Mouse (Mus musculus) heart, embryonic 11.5 days (tissue): ENCODE data around the gene Olfr1371. TPM values are rescaled to one million over a fixed set of nuclear protein-coding genes. Genes with fewer than 3 reads are reported as not detected.
"Not testable (repeated sequence)": the region's sequence is repeated elsewhere in the genome, so short reads cannot be mapped to it uniquely, and the experiment has no call there.

Source experiments
- ATAC-seq: fragments of 200-750 bp; cut with Nextera tagmentation; replicated peaks from 2 replicates; pipeline ENCODE4 v1.8.0; 2017; ENCODE audit warnings: moderate library complexity; ENCODE audit not compliant: insufficient number of reproducible peaks, low FRiP score, low TSS enrichment
- H3K27ac ChIP-seq: fragments of 300-500 bp; sonication (generic); 2 replicates; pipeline ENCODE4 v1.5.1; 2014; ENCODE audit warnings: mild to moderate bottlenecking, low read depth, low read length
- H3K27me3 ChIP-seq: fragments of 300-500 bp; sonication (generic); 2 replicates; pipeline ENCODE4 v1.6.1; 2014; ENCODE audit warnings: mild to moderate bottlenecking, low read length, mixed read lengths; ENCODE audit not compliant: control insufficient read depth, insufficient read depth
- H3K36me3 ChIP-seq: fragments of 300-500 bp; sonication (generic); 2 replicates; pipeline ENCODE4 v1.6.1; 2014; ENCODE audit warnings: mild to moderate bottlenecking, low read length, moderate library complexity, mixed read lengths; ENCODE audit not compliant: control insufficient read depth, insufficient read depth
- H3K4me1 ChIP-seq: fragments of 300-500 bp; sonication (generic); 2 replicates; pipeline ENCODE4 v1.6.1; 2014; ENCODE audit warnings: low read length; ENCODE audit not compliant: control insufficient read depth, insufficient read depth
- H3K4me2 ChIP-seq: fragments of 300-500 bp; sonication (generic); 2 replicates; pipeline ENCODE4 v1.6.1; 2014; ENCODE audit warnings: mild to moderate bottlenecking, moderate library complexity
- H3K4me3 ChIP-seq: fragments of 300-500 bp; sonication (generic); 2 replicates; pipeline ENCODE4 v1.5.1; 2014; ENCODE audit warnings: low read depth, low read length
- H3K9ac ChIP-seq: fragments of 300-500 bp; sonication (generic); 2 replicates; pipeline ENCODE4 v1.6.1; 2014; ENCODE audit warnings: mild to moderate bottlenecking, low read depth, low read length, moderate library complexity
- H3K9me3 ChIP-seq: fragments of 300-500 bp; sonication (generic); replicated peaks from 2 replicates; pipeline ENCODE4 v1.6.1; 2016; ENCODE audit warnings: low read length; ENCODE audit not compliant: control insufficient read depth
- WGBS: fragments of 180-500 bp; shearing (Covaris S2); extraction: QIAGEN DNeasy Blood & Tissue Kit; methylation state at CpG from one replicate; pipeline ENCODE4 v1.1.7; 2014; ENCODE audit not compliant: insufficient replicate concordance; 5-methylcytosine and 5-hydroxymethylcytosine counted together
- polyA plus RNA-seq: library from polyadenylated mRNA; unstranded; fragments of >200 nt; fragmentation: Nextera tagmentation; extraction: Ambion mirVana; gene quantifications from 2 replicates; pipeline ENCODE4 v1.2.1, GENCODE M21; 2014

The Olfr1371 gene
- polyA plus RNA-seq, 1 experiment from 2014 or later: not detected

GRCm38 (mm10) chr11:52196496-52197023 lies 17.2 kb downstream of the Olfr1371 start:
- not testable (repeated sequence) for H3K9ac ChIP-seq, H3K36me3 ChIP-seq, H3K4me3 ChIP-seq, H3K4me1 ChIP-seq, H3K27ac ChIP-seq, H3K27me3 ChIP-seq, H3K9me3 ChIP-seq, ATAC-seq, H3K4me2 ChIP-seq
- WGBS: 86% methylated on average over 8 of the region's 8 CpGs

GRCm38 (mm10) chr11:52180651-52181050 lies 33.1 kb downstream of the Olfr1371 start:
- ATAC-seq, H3K9me3 ChIP-seq, H3K4me3 ChIP-seq, H3K36me3 ChIP-seq, H3K27me3 ChIP-seq, H3K4me1 ChIP-seq, H3K27ac ChIP-seq, H3K4me2 ChIP-seq, H3K9ac ChIP-seq: not testable (repeated sequence)
- WGBS: 87% methylated on average over 4 of the region's 4 CpGs

- not testable (repeated sequence) for H3K4me2 ChIP-seq, H3K27ac ChIP-seq, H3K27me3 ChIP-seq, H3K4me1 ChIP-seq, H3K36me3 ChIP-seq, H3K9me3 ChIP-seq, H3K9ac ChIP-seq, H3K4me3 ChIP-seq, ATAC-seq
- WGBS: no CpG with 5 or more reads among the region's 3 CpGs
Observed at GRCm38 (mm10) chr11:52179897-52180296, 33.9 kb downstream of the Olfr1371 start.

- Histone ChIP-seq H3K4me2 (peak overlapping the region; percentile 79), H3K9ac (0 out of 2 replicates have a peak overlapping the region, but pooled peaks have one; percentile 54), H3K9me3 (no peaks in the 10 kb centered on the region), H3K4me3 (peak overlapping the region; percentile 51), H3K27ac (no peak overlapping the region), H3K27me3 (peaks cover 18% of the 10 kb centered on the region), H3K4me1 (no peaks in the 10 kb centered on the region), H3K36me3 (no peaks in the 10 kb centered on the region)
- ATAC-seq: no peak
- 17% methylated on average over 12 of the region's 12 CpGs for WGBS
Observed at GRCm38 (mm10) chr11:52168461-52168860, 45.3 kb downstream of the Olfr1371 start.

- peaks cover 18% of the 10 kb centered on the region for H3K27me3 ChIP-seq
- peak; percentile 55 for ATAC-seq
- peak overlapping the region; percentile 54; the same call in 1 of the 2 replicates for H3K9ac ChIP-seq
- H3K36me3 ChIP-seq, H3K9me3 ChIP-seq, H3K4me1 ChIP-seq, H3K27ac ChIP-seq: not testable (repeated sequence)
- peak overlapping the region; percentile 51 for H3K4me3 ChIP-seq
- H3K4me2 ChIP-seq: peak overlapping the region; percentile 79
- 1% methylated on average over 25 of the region's 42 CpGs for WGBS
Observed at GRCm38 (mm10) chr11:52167901-52168302, 45.9 kb downstream of the Olfr1371 start.

GRCm38 (mm10) chr11:52167126-52167525 lies 46.7 kb downstream of the Olfr1371 start:
- Histone ChIP-seq H3K4me1 (no peaks in the 10 kb centered on the region), H3K9me3 (no peaks in the 10 kb centered on the region), H3K27ac (no peak overlapping the region), H3K9ac (no peak overlapping the region), H3K27me3 (peaks cover 18% of the 10 kb centered on the region), H3K36me3 (no peaks in the 10 kb centered on the region), H3K4me2 (peak overlapping the region; percentile 79), H3K4me3 (peak overlapping the region; percentile 51)
- 1% methylated on average over 21 of the region's 21 CpGs for WGBS
- no peak for ATAC-seq

GRCm38 (mm10) chr11:52163926-52164325 lies 49.9 kb downstream of the Olfr1371 start:
- ATAC-seq: no peak
- Histone ChIP-seq H3K9me3 (no peaks in the 10 kb centered on the region), H3K36me3 (no peaks in the 10 kb centered on the region), H3K4me3 (no peak overlapping the region), H3K4me2 (no peak overlapping the region), H3K9ac (no peak overlapping the region), H3K27ac (no peak overlapping the region), H3K27me3 (peaks cover 14% of the 10 kb centered on the region), H3K4me1 (no peaks in the 10 kb centered on the region)
- 27% methylated on average over 10 of the region's 10 CpGs for WGBS

Other genes starting within 250 kb of the Olfr1371 start
- gene Cdkn2aipnl, start 246.3 kb downstream of the Olfr1371 start, polyA plus RNA-seq: 78.3 and 82.1 TPM in 2 replicates
- 163 and 172 TPM in 2 replicates for gene Ube2b, start 213.2 kb downstream of the Olfr1371 start, polyA plus RNA-seq
- gene Cdkl3, start 209.8 kb downstream of the Olfr1371 start, polyA plus RNA-seq: 9.1 and 9.9 TPM in 2 replicates
- gene Ppp2ca, start 115.3 kb downstream of the Olfr1371 start, polyA plus RNA-seq: 77.1 and 78.3 TPM in 2 replicates
- not detected in 2 replicates for gene Olfr1373, start 68.5 kb downstream of the Olfr1371 start, polyA plus RNA-seq
- gene Skp1a, start 18.0 kb upstream of the Olfr1371 start, polyA plus RNA-seq: 506 and 537 TPM in 2 replicates
- 5.3 and 5.5 TPM in 2 replicates for gene Tcf7, start 69.0 kb upstream of the Olfr1371 start, polyA plus RNA-seq
- 346 and 407 TPM in 2 replicates for gene Vdac1, start 146.9 kb upstream of the Olfr1371 start, polyA plus RNA-seq
- 211 and 244 TPM in 2 replicates for gene 9530068E07Rik, start 182.4 kb upstream of the Olfr1371 start, polyA plus RNA-seq